Mouse (Mus musculus) limb, embryonic 13.5 days (tissue): Measurements from ENCODE around the gene Rtkn2. TPM values are rescaled to one million over a fixed set of nuclear protein-coding genes. Genes with fewer than 3 reads are reported as not detected.

Experiments used
- ATAC-seq: fragments of 200-750 bp; cut with Nextera tagmentation; 2 replicates; pipeline ENCODE4 v1.8.0; 2017; ENCODE audit warnings: low read depth, moderate number of reproducible peaks, moderate TSS enrichment; ENCODE audit not compliant: low FRiP score
- H3K27ac ChIP-seq: fragments of 300-500 bp; sonication (generic); 2 replicates; pipeline ENCODE4 v1.5.1; 2015; ENCODE audit warnings: inconsistent platforms, mild to moderate bottlenecking, moderate library complexity
- H3K27me3 ChIP-seq: fragments of 300-500 bp; sonication (generic); 2 replicates; pipeline ENCODE4 v1.6.1; 2015; ENCODE audit warnings: mild to moderate bottlenecking, inconsistent platforms
- H3K36me3 ChIP-seq: fragments of 300-500 bp; sonication (generic); 2 replicates; pipeline ENCODE4 v1.6.1; 2015; ENCODE audit warnings: inconsistent platforms, mild to moderate bottlenecking, moderate library complexity
- H3K4me1 ChIP-seq: fragments of 300-500 bp; sonication (generic); 2 replicates; pipeline ENCODE4 v1.6.1; 2015; ENCODE audit warnings: inconsistent platforms
- H3K4me2 ChIP-seq: fragments of 300-500 bp; sonication (generic); replicated peaks from 2 replicates; pipeline ENCODE4 v1.6.1; 2015; ENCODE audit warnings: inconsistent platforms, mild to moderate bottlenecking, moderate library complexity
- H3K4me3 ChIP-seq: fragments of 300-500 bp; sonication (generic); 2 replicates; pipeline ENCODE4 v1.5.1; 2015; ENCODE audit warnings: moderate library complexity, mild to moderate bottlenecking, inconsistent platforms
- H3K9ac ChIP-seq: fragments of 300-500 bp; sonication (generic); 2 replicates; pipeline ENCODE4 v1.6.1; 2015; ENCODE audit warnings: mild to moderate bottlenecking, inconsistent platforms
- H3K9me3 ChIP-seq: fragments of 300-500 bp; sonication (generic); 2 replicates; pipeline ENCODE4 v1.6.1; 2016; ENCODE audit warnings: inconsistent platforms
- WGBS: fragments of 180-500 bp; shearing (Covaris S2); methylation state at CpG from one replicate; pipeline ENCODE4 v1.1.7; 2015; 5-methylcytosine and 5-hydroxymethylcytosine counted together
- polyA plus RNA-seq: library from polyadenylated mRNA; unstranded; fragments of >200 nt; fragmentation: Nextera tagmentation; extraction: Ambion mirVana; gene quantifications from 2 replicates; pipeline ENCODE4 v1.2.1, GENCODE M21; 2015

Rtkn2 gene
- polyA plus RNA-seq, 1 experiment from 2014 or later = 9.2 TPM

- H3K27ac ChIP-seq = no peak overlapping the region
- 59% methylated on average over 12 of the region's 12 CpGs for WGBS
- ATAC-seq = no peak
- H3K4me3 ChIP-seq = no peak overlapping the region
- H3K36me3 ChIP-seq = peaks cover 20% of the 10 kb centered on the region
- H3K4me2 ChIP-seq = no peak overlapping the region
- H3K4me1 ChIP-seq = 0 out of 2 replicates have a peak, but pooled peaks cover 3% of the 10 kb centered on the region
- no peak overlapping the region for H3K9ac ChIP-seq
- H3K9me3 ChIP-seq = no peaks in the 10 kb centered on the region
- H3K27me3 ChIP-seq = no peaks in the 10 kb centered on the region
Measured at GRCm38 (mm10) chr10:68028327-68029080, 49.1 kb downstream of the Rtkn2 start.

- H3K4me2 ChIP-seq = no peak overlapping the region
- H3K4me3 ChIP-seq = no peak overlapping the region
- 0 out of 2 replicates have a peak, but pooled peaks cover 3% of the 10 kb centered on the region for H3K4me1 ChIP-seq
- no peaks in the 10 kb centered on the region for H3K27me3 ChIP-seq
- no peak overlapping the region for H3K9ac ChIP-seq
- ATAC-seq = no peak
- 82% methylated on average over 5 of the region's 5 CpGs for WGBS
- H3K9me3 ChIP-seq = no peaks in the 10 kb centered on the region
- peaks cover 22% of the 10 kb centered on the region for H3K36me3 ChIP-seq
- H3K27ac ChIP-seq = no peak overlapping the region
Measured at GRCm38 (mm10) chr10:68029081-68029626, 49.8 kb downstream of the Rtkn2 start.

GRCm38 (mm10) chr10:68030027-68030426, 50.7 kb downstream of the Rtkn2 start:
- H3K4me2 ChIP-seq = no peak overlapping the region
- H3K9me3 ChIP-seq = no peaks in the 10 kb centered on the region
- no peaks in the 10 kb centered on the region for H3K27me3 ChIP-seq
- no peak overlapping the region for H3K9ac ChIP-seq
- WGBS = 66% methylated on average over 6 of the region's 6 CpGs
- ATAC-seq = no peak
- H3K4me3 ChIP-seq = no peak overlapping the region
- H3K36me3 ChIP-seq = peaks cover 24% of the 10 kb centered on the region
- H3K4me1 ChIP-seq = 0 out of 2 replicates have a peak, but pooled peaks cover 3% of the 10 kb centered on the region
- H3K27ac ChIP-seq = no peak overlapping the region

- H3K27me3 ChIP-seq = no peaks in the 10 kb centered on the region
- H3K9me3 ChIP-seq = no peaks in the 10 kb centered on the region
- no peak overlapping the region for H3K27ac ChIP-seq
- no peak overlapping the region for H3K9ac ChIP-seq
- no peak overlapping the region for H3K4me3 ChIP-seq
- H3K36me3 ChIP-seq = peaks cover 24% of the 10 kb centered on the region
- 88% methylated on average over 20 of the region's 20 CpGs for WGBS
- ATAC-seq = no peak
- no peaks in the 10 kb centered on the region for H3K4me1 ChIP-seq
- no peak overlapping the region for H3K4me2 ChIP-seq
Measured at GRCm38 (mm10) chr10:68035707-68036367, 56.5 kb downstream of the Rtkn2 start.

GRCm38 (mm10) chr10:68036368-68036980, 57.1 kb downstream of the Rtkn2 start:
- no peaks in the 10 kb centered on the region for H3K9me3 ChIP-seq
- no peaks in the 10 kb centered on the region for H3K4me1 ChIP-seq
- no peak overlapping the region for H3K9ac ChIP-seq
- no peak overlapping the region for H3K4me2 ChIP-seq
- H3K27me3 ChIP-seq = no peaks in the 10 kb centered on the region
- 75% methylated on average over 17 of the region's 17 CpGs for WGBS
- H3K4me3 ChIP-seq = no peak overlapping the region
- no peak for ATAC-seq
- no peak overlapping the region for H3K27ac ChIP-seq
- H3K36me3 ChIP-seq = peaks cover 27% of the 10 kb centered on the region

- Histone ChIP-seq H3K9ac (no peak overlapping the region), H3K36me3 (peaks cover 17% of the 10 kb centered on the region), H3K4me1 (no peaks in the 10 kb centered on the region), H3K9me3 (no peaks in the 10 kb centered on the region), H3K27me3 (no peaks in the 10 kb centered on the region), H3K4me3 (no peak overlapping the region), H3K4me2 (no peak overlapping the region), H3K27ac (no peak overlapping the region)
- 80% methylated on average over 8 of the region's 8 CpGs for WGBS
- ATAC-seq = no peak
Measured at GRCm38 (mm10) chr10:68038997-68039624, 59.7 kb downstream of the Rtkn2 start.

GRCm38 (mm10) chr10:68039641-68040205, 60.4 kb downstream of the Rtkn2 start:
- WGBS = 85% methylated on average over 14 of the region's 14 CpGs

GRCm38 (mm10) chr10:68040394-68040793, 61.0 kb downstream of the Rtkn2 start:
- WGBS = 69% methylated on average over 6 of the region's 6 CpGs
- Histone ChIP-seq H3K36me3 (peaks cover 15% of the 10 kb centered on the region), H3K4me3 (no peak overlapping the region), H3K4me1 (no peaks in the 10 kb centered on the region), H3K4me2 (no peak overlapping the region), H3K9ac (no peak overlapping the region), H3K27me3 (no peaks in the 10 kb centered on the region), H3K9me3 (no peaks in the 10 kb centered on the region), H3K27ac (no peak overlapping the region)
- no peak for ATAC-seq

More at GRCm38 (mm10) chr10:68039641-68040205, 60.4 kb downstream of the Rtkn2 start:
- no peak overlapping the region for H3K9ac ChIP-seq
- ATAC-seq = no peak
- peaks cover 15% of the 10 kb centered on the region for H3K36me3 ChIP-seq
- H3K27me3 ChIP-seq = no peaks in the 10 kb centered on the region
- no peak overlapping the region for H3K4me3 ChIP-seq
- H3K9me3 ChIP-seq = no peaks in the 10 kb centered on the region
- no peak overlapping the region for H3K27ac ChIP-seq
- no peak overlapping the region for H3K4me2 ChIP-seq
- H3K4me1 ChIP-seq = no peaks in the 10 kb centered on the region

GRCm38 (mm10) chr10:68043973-68044372, 64.6 kb downstream of the Rtkn2 start:
- no peaks in the 10 kb centered on the region for H3K4me1 ChIP-seq
- H3K27me3 ChIP-seq = no peaks in the 10 kb centered on the region
- peaks cover 3% of the 10 kb centered on the region; the same call in 1 of the 2 replicates for H3K36me3 ChIP-seq
- 44% methylated on average over 6 of the region's 6 CpGs for WGBS
- no peak for ATAC-seq
- no peaks in the 10 kb centered on the region for H3K9me3 ChIP-seq
- H3K4me3 ChIP-seq = no peak overlapping the region
- no peak overlapping the region for H3K27ac ChIP-seq
- H3K9ac ChIP-seq = no peak overlapping the region
- H3K4me2 ChIP-seq = no peak overlapping the region

GRCm38 (mm10) chr10:68044864-68045263, 65.5 kb downstream of the Rtkn2 start:
- no peak for ATAC-seq
- Histone ChIP-seq H3K9me3 (no peaks in the 10 kb centered on the region), H3K4me3 (no peak overlapping the region), H3K4me2 (no peak overlapping the region), H3K27me3 (no peaks in the 10 kb centered on the region), H3K9ac (no peak overlapping the region), H3K4me1 (no peaks in the 10 kb centered on the region), H3K27ac (no peak overlapping the region), H3K36me3 (peaks cover 3% of the 10 kb centered on the region; the same call in 1 of the 2 replicates)
- WGBS = 84% methylated on average over 8 of the region's 8 CpGs

- Histone ChIP-seq H3K27me3 (no peaks in the 10 kb centered on the region), H3K9ac (no peak overlapping the region), H3K4me1 (no peaks in the 10 kb centered on the region), H3K4me2 (no peak overlapping the region), H3K4me3 (no peak overlapping the region), H3K36me3 (no peaks in the 10 kb centered on the region), H3K9me3 (no peaks in the 10 kb centered on the region), H3K27ac (no peak overlapping the region)
- 81% methylated on average over 8 of the region's 8 CpGs for WGBS
- no peak for ATAC-seq
Measured at GRCm38 (mm10) chr10:68048641-68049305, 69.4 kb downstream of the Rtkn2 start.
